Mouse (Mus musculus) cerebellum, adult 9-10 months (tissue): Measurements from ENCODE around the gene Il13ra2.
"Not testable (repeated sequence)": the region's sequence is repeated elsewhere in the genome, so short reads cannot be mapped to it uniquely, and the experiment has no call there.

ENCODE experiments used
- DNase-seq: peaks from one replicate; pipeline ENCODE4 v3.0.0; 2022

The Il13ra2 gene

GRCm38 (mm10) chrX:147429129-147429528 is at the start of gene Il13ra2:
Il13ra2 (minus strand) TSS chrX:147429192.
- DNase-seq: no peak

DNA sequence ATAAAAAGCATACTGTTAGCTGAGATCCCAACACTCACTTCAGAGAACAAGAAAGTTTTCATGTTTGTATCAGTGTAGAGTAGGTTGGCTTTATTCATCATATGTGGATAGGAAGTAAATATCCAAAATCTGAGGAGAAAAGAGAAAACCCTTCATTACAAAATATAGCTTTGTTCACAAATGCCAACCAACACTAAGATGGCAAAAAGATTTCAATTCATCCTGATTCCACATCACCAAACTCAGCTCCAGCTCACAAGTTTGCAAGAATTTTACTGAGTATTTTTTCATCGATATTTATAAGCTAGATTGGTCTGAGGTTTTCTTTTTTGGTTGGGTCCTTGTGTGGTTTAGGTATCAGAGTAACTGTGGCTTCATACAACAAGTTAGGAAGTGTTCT is 24.6 kb upstream of the Il13ra2 start, which contains the start of gene Vmn1r239-ps:
Vmn1r239-ps (minus strand) TSS at position 101 of the 400 bp plus-strand sequence.
- not testable (repeated sequence) for DNase-seq

DNA sequence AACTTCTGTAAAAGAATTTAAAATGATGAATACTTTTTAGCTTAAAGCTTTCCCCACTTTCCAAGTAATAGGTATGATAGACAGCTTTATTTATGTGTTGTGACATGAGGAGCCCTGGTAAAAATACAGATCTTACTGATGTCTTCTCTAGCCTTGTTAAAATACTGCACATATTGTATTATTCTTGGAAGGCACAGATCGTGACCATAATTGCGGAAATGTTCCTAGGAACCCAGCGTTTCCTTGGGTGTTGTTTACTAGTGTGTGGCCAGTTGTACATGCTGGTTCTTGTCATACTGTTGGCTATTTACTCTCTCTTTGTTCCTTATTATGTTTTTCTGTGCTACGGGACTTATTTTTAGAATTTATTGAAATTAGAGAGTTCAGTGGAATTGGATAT is 14.4 kb upstream of the Il13ra2 start:
- no peak for DNase-seq

GRCm38 (mm10) chrX:147435400-147435799 is 6.4 kb upstream of the Il13ra2 start:
- DNase-seq: no peak

GRCm38 (mm10) chrX:147429753-147430152 is 761 bp upstream of the Il13ra2 start:
- DNase-seq: no peak

GRCm38 (mm10) chrX:147393446-147393845 is 35.5 kb downstream of the Il13ra2 start:
- DNase-seq: no peak

GRCm38 (mm10) chrX:147349167-147349566 is 79.8 kb downstream of the Il13ra2 start:
- DNase-seq: no peak
